Mouse (Mus musculus) left cerebral cortex, postnatal 14 days (tissue): ENCODE results near the gene Otud7b. TPM values are rescaled to one million over a fixed set of nuclear protein-coding genes. Genes with fewer than 3 reads are reported as not detected.

Source experiments
- DNase-seq, 2 experiments: peaks; one replicate each; pipeline ENCODE4 v3.0.0; 2021 to 2022; ENCODE audit warnings: low spot score in 2 of 2, mixed read lengths in 1 of 2
- intact Hi-C: fragments of 180-260 bp; cut with DNase I; formaldehyde crosslinking; loops from one replicate; pipeline ENCODE4 v1.15.1; 2025
- total RNA-seq, 2 experiments: library from RNA; stranded (reverse); gene quantifications; 2 replicates each; pipeline ENCODE4 v1.2.3; 2021

Otud7b gene
- total RNA-seq, 2 experiments from 2014 or later: 18.2 to 22.3 TPM

DNA sequence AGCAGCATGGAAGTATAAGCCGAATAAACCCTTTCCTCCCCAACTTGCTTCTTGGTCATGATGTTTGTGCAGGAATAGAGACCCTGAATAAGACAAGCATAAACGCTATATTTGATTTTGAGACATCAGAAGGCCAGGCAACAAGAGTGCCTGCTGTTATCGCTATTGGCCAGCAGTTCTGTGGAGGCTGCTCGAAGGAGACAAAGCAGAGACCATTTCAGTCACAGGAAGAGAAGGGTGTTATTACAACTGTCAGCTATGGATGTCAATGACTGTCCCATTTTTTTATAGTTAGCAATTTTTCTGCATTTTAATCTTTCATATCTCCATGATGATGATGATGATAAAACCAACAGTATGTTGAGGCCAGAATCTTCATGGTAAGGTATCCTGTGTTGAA is 22.7 kb upstream of the Otud7b start:
- intact Hi-C loops: no loop called here
- DNase-seq: no peak

DNA sequence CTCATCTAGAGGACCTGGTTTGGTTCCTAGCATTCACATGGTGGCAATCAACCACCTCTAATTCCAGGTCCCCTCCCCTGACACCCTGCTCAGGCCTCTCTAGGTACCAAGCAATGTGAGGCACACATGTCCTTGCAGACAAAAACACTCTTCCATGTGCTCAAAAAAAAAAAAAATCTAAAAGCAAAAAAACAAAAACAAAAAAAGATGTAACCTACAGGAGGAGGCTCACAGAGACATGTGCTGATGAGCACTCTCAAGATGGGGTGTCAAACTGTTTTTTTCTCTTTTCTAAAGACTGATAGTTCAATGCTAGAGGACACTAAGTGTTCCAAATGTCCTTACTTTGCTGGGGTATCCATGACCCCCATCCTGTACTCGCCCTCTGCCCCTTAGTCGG is 22.2 kb upstream of the Otud7b start:
- DNase-seq: no peak
- intact Hi-C loops: no loop called here

DNA sequence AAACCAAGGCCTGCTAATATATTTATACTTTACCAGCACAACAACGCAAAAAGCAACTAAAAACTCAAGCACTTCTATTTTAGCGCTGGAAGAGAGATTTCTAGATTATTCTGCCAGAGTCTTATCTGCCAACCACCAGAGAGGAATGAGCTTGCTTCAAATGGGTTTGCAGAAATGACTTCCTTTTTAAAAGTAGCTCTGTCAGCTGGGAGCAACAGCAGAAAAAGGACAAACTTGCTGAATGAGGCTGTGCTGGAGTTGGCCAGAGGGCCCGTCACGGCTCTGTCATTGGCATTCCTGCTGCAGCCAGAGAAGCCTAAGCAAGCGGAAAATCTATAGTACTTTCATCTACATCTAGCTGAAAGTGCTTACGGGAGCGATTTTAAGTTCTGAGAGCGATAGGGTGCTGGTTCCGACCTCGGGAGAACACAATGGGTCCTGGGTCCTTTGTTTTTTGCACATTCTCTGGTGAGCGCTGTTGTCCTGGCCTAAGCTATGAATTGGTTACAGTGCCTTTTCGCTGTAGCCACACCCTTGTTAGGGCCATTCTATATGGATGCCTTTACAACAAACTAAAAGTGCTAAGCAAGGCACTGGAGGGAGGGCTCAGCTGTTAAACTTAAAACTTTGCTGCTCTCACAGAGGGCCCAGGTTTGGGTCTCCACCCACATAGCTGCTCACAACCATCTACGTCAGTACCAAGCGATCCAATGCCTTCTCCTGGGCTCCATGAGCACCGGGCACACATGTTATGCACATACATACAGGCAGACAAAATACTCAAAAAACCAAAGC is 21.4 kb upstream of the Otud7b start:
- intact Hi-C loops: no loop called here
- DNase-seq: no peak

DNA sequence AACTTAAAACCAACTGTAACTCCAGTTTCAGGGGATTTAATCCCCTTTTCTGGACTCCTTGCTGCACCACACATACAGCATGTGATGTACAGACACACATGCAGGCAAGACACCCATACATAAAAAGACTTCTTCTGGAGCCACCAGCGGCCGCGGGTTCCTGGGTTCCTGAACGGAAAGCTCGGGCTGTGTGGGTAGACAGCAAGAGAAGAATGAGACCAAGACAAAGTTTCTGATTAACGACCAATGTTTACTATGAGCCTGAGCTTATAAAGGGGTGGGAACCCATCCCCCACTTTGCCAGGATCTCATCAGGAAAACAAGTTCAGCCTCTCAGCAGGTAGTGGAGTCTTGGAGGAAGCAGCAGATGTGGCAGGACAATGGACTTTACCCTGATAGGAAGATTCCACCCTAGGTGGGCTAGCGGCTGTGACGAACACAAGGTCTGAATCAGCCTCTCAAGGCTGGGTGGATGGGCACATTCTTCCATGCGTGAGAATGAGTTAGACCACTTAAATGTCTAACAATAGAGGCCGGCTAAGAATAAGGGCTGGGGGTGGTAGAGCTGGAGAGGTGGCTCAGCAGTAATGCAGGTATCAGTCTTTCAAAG is 20.1 kb upstream of the Otud7b start:
- DNase-seq: no peak
- intact Hi-C loops: no loop called here

DNA sequence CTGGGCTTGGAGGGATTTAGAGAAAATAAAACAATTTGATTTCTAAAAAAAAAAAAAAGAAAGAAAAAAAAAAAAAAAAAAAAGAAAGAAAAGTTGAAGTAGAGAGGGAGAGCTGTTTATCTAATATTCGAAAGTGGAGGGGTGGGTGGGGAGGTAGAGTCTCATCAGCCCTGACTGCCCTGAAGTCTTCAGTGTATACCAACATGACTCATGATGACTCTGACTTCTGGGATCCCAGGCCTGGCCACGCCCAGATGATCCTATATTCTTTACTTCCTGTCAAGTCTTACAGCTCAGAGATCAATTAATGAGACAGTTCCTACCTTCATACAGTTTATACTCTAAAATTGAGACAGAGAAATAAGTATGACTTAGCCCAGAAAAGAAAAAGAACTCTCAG is 17.1 kb upstream of the Otud7b start:
- intact Hi-C loops: no loop called here
- DNase-seq: no peak

DNA sequence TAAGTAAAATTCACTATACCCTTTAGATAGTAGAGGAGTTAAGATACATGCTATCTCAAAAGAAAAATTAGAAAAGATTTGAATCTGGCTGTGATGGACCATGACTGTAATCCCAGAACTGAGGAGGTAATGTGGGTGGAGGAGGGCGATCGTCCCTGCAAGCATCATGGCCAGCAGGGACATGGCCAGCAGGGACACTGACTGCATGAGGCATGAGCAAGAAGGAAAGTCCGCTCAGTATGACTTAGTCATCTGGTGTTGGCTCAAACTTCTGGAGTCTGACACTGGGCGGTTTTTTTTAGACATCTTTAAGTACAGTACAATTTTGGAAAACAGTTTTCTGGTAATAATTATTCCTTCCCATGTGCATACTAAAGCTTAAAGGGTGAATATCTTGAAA is 16.5 kb upstream of the Otud7b start:
- no peak for DNase-seq
- intact Hi-C loops: no loop called here

DNA sequence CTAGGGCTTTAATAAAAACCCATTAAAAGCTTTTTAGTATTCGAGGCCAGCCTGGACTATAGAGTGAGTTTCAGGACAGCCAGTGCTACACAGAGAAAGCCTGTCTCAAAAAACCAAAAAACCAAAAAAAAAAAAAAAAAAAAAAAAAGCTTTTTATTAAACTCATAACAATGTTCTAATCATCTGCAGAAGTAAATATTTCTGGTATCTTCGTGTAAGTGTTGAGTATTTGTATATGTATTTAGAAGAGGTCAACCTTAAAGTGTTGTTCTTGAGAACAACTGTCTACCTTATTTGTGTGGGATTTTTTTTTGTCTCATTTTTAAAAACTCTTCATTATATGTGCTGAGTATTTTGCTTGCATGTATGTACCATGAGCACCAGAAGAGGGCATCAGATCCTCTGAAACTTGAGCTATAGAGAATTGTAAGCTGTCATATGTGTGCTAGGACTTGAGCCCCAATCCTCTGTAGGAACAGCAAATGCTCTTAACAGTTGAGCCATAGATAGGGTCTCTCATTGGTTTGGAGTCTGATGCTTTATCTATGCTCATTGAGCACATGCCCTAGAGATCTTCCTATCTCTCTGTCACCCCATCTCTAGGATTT is 14.3 kb upstream of the Otud7b start:
- no peak for DNase-seq
- intact Hi-C loops: no loop called here

DNA sequence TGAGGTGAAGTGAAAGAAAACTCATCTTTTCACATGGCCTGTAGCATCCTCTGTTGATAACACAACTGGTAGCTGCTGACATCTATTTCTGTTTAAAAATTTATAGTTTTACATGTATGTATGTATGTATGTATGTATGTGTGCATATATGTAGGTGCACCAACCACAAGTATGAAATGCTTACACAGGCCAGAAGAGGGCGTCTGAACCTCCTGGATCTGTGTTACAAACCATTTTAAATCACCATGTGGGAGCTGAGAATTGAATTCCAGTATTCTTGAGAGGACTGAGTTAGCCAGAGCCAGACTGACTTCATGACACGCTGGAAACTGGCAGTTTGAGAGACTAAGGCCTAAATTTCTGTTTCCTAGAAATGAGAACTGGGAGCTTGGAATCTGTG is 13.2 kb upstream of the Otud7b start:
- DNase-seq: no peak
- intact Hi-C loops: no loop called here

DNA sequence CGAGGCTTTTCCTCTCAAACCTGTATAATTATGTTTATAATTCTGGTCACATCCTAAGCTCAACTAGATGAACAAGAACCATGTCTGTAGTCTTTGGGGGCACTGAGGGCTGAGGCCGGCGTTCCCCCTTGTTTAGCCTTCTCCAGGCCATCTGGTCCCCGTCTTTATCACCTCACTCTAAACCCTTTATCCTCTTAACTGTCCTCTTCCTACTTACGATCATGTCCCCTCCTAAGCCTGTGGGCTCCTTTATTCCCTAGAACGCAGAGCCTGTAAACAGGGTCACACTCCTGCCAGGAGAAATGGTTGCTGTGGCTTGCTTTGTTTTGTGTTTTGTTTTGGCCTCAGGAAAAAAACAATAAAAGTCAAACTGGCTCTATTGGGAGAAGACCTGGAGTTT is 12.4 kb upstream of the Otud7b start:
- no peak for DNase-seq
- intact Hi-C loops: no loop called here

DNA sequence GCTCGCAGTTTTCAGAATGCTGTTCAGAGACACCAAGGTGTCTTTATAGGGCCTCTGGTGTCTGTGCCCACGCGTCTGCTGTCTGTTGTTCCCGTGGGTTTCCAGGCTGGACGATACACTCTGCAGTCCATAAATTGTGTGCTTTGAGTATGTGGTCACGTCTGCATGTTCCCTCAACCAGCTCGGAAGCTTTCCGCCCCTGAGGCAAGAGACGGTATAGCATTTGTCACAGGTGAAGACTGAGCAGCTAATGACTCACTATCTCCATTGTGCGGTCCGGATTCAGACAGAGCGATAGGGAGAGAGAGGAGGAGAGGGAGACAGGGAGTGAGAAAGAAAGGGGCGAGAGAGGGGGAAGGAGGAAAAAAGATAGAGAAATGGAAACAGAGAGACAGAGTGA is 10.8 kb upstream of the Otud7b start:
- intact Hi-C loops: no loop called here
- no peak for DNase-seq

DNA sequence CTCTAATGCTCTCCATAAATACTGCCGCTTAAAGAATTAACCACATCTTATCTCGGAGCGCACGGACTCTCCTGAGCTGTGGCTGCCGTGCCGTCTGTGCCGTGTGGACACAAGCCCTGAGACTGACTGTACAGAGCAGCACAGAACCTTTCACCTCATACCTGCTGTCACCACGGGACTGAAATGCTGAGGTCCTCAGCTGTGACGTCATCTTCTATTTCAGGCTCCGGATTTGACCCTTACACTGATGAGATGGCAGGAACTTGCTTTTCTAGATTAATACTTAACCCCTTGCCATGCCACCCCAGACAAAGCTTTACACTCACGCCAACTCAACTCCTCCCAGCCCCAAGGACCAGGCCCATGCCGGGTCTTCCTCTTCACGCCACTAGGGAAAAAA is 10.1 kb upstream of the Otud7b start:
- intact Hi-C loops: no loop called here

DNA sequence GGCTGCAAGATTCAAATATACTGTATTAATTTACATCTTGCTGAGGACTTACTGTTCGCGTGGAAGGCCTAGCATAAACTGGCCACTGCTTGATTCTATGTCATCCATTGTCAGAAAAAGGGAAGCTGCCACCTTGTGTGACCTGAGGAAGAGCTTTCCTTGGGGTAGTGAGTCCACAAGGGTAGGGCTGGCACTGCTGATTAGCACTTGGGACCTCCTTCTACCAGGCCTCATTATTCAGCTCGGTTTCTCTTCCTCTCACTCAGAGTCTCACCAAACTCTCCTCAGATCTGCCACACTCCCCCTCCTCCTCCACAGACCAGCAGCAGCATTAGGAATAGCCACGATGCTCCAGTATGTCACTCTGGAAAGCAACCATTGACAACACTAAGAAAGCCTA is 6.2 kb upstream of the Otud7b start:
- intact Hi-C loops: no loop called here
- DNase-seq: no peak

More for the DNA sequence above, 10.1 kb upstream of the Otud7b start:
- DNase-seq: no peak

DNA sequence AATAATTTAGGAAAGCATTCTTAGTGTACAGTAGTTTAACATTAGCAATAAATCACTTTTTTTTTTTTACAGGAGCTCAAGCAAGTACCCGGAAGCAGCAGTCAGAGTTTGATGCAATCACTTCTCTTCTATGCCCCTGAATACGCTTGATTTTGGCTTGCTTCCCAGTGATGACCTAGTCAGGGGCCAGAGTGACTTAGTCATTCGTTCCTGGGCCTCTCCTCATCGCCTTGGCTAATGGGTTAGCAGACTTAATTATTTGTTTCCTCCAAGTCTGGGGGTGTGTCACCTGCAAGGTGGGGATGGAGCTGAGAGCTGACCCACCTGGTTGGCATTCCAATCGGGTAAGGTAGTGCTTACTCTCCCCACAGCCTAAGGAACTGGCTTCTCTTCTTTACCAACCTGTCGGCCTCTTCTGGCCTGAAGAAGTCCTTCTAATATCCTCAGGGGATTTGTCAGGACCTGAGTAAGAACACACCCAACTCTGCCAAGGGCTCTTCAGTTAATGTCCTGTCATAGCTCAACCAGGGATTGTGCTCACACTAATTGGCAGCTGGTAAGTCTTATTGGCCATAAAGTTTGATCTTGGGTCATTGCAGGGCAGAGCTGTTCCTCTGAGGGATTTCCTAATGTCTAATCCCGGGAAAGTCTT is 5.6 kb upstream of the Otud7b start:
- DNase-seq: no peak
- intact Hi-C loops: no loop called here

DNA sequence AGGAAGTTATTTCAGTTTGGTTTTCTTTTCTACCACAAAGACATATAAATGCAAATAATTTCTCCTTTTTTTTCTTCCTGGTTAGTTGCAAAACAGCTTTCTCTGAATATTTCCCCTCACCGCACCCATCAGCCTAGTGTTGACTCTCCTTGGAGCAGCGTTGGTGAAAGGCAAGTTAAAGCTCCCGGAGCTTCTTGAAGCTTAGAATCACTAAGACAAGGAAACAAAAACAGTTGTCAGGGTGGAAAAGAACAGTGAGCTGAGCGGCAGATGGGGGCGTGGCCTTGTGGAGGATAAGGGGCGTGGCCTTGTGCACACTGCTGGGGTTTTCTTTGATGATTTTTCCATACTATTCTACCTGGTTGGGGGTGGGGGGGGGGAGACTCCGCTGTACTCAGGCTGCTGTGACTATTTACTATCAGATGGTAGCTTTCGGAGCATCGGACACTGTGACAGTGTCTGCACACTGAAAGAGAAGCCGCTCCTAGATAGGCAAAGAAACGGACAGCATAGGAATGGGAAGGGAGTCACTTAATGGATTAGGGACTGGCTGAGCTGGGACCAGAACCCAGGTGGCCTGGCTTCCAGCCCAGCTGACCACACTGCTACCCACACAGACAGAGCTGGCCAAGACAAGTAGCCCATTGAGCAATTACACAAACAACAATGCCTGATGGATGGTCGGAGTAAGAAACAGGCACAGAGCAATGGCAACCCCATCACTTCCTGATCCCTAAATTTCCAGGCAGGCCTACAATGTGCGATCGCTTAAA is 2.0 kb upstream of the Otud7b start:
- DNase-seq: peak; percentile 19 to 40
- intact Hi-C loops: no loop called here

DNA sequence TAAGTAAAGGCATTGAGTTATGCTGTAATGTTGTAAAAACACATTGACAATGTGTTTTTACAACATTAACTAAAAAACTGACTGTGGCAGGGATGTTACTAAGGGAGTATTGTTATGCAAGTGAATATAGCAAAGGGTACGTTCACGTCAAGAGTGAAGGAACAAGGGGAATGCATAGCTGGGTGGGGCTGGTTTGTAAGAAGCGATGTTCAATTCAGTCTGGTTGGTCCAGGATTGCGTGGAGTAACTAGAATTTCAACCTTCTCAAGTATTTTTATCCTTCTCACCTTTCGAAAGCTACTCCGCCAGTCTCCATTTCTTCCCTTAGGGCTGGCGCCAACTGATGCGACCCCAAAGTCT is 446 bp upstream of the Otud7b start:
- intact Hi-C loops: no loop called here
- no peak for DNase-seq

DNA sequence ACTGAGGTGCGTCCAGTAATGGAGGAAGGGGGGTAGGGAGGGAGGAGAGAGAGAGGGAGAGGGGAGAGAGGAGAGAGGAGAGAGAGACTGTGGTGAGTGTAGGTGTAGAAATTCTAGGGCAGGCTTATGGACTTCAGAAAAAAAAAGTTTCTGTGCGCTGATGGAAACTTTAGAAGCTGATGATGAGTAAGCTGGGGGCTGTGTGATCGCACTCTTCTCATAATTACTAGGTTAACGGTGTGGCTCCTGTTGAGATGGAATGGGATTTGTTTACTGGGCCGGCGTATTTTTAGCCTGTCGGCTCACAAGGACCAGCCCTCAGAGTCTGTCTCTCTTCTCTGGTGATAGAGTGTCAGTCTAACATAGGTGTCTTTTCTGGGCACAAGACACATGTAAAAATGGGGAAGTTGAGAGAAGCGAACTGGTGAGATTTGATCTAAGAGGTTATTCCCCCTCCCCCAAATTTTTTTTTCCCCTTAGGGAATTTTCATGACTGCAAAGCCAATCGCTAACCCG is 963 bp downstream of the Otud7b start:
- intact Hi-C loops: no loop called here
- DNase-seq: no peak

DNA sequence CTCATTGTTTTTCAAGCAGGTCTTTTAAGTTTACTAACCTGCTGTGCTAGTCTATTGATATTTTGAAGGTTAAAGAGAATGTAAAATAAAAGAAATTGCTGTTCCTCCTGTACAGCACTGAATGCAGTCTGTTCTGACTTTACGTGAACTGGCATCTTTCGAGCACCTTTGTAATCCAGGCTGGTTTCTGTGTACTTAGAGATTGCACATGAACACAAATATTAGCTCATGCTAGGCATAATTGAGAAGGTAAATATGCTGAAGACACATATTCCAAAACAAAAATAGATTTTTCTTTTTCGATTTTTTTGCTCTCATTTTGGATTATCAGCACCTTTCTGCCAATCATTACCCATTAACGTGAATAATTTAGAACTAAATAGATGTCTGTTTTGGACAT is 1.8 kb downstream of the Otud7b start:
- DNase-seq: no peak
- intact Hi-C loops: no loop called here

DNA sequence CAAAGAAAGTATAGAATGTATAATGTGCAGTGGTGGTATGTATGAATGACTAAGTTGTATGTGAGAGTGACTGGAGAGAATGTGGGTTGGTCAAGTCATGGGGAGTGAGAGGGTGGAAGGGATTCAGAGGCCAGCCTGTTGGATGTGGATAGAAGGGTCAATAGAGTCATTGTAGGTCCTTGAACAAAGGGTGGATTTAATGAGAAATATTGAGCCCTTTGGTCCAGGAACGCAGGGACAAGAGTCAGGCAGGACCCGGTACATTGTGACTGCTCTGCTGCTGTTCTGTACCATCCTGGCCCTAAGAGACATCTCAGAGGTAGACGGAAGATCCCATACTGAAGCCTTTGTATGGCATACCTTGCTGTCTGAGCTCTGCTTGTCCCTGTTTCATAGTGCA is 4.0 kb downstream of the Otud7b start:
- DNase-seq: no peak
- intact Hi-C loops: no loop called here

DNA sequence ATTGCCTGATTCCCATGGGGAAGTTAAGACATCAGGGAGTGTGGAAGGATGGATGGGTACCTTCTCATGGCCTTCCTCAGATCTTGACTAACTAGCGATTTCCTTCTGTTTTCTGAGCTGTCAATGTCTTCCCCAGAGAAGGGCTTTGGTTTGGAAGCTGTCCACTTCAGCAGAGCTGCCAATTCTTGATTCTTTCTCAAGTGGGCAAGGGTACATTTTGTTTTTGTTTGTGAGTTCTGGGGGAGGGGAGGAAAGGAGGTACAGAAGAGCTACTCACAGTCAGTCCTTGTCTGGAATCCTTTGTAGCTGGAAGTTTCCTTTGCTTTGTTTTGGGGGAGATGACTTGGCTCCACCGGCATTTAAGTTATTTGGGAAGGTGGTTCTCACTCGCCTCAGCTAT is 8.9 kb downstream of the Otud7b start:
- intact Hi-C loops: no loop called here

DNA sequence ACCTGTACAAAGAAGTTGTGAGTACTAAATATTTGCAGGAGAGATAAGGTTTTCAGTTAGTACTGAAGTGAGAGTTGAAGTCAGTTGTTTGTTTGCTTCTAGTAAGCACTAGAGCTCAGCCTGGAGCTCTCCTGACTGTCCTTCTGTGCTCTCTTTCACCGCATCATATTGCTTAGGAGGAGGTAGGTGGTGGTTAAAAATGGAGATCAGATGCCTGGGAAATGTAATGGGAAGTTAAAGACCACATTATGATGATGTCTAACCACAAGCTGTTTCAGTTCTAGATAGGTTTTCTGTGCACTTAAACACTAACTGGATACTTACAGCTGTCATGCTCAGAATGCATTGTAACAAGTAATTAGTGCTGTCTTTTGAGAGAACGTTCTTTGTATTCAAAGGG is 13.8 kb downstream of the Otud7b start:
- DNase-seq: peak in 1 of 2 experiments; percentile 48
- intact Hi-C loops: no loop called here

More for the DNA sequence above, 8.9 kb downstream of the Otud7b start:
- no peak for DNase-seq
